Mouse (Mus musculus): ENCODE measurements around the gene Mr1.

DNA sequence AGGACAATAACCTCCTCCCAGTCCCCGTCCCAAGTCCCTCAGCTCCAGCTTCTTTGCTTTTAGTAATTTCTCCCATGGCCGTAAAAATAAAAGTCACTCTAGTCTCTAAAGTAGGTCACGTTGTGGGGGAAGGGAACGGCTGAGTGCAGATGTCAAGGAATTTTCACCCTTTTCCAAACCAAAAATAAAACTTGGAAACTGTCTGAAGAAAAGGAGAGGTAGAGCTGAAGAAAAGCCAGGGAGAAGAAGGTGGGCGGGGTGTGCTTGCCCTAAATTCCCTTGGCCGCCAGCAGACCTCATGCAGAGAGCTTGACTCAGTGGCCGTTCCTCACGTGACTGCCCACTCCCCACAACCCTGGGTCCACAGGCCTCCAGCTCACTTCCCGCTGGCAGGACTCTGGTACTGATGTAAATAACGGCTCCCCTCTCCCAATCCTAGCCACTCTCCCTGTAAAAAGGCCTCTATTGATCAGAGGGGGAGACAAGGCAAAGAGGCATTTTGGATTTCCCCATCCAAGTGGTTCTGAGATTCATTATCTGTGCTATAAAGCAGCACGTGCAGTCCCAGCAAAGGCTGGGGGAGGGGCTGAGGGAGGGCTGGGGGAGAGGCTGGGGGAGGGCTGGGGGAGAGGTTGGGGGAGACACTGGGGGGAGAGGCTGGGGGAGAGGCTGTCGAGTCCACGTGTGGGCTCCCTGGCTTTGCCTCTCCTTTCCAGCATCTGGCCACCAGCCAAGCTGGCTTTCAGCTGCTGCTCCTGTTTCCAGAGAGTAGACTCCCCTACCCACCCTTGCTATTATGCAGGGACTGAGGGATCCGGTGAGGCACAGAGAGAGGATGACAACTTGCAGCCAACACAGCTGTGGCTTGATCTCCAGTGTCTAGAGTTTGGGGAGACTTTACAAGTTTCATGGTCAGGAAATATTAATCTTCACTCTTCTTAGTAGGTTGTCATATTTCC is 54.5 kb downstream of the Mr1 start:
- TF ChIP-seq CTCF (IDR thresholded peaks at IDR 0.05; ENCODE audit: borderline replicate concordance, insufficient read depth, low read length) (no peak), POLR2A (IDR thresholded peaks at IDR 0.05; ENCODE audit: low read depth, low read length) (peak; percentile 30; the same call in 1 of the 2 replicates)

All from embryonic fibroblast, embryonic 13.5 days (primary cell).